Mouse (Mus musculus) left cerebral cortex, adult 2 months (tissue): ENCODE data around the gene Cd3e. TPM values are rescaled to one million over a fixed set of nuclear protein-coding genes. Genes with fewer than 3 reads are reported as not detected.

ENCODE experiments used
- DNase-seq, 2 experiments: peaks; one replicate each; pipeline ENCODE4 v3.0.0; 2021 to 2022; ENCODE audit warnings: low spot score in 2 of 2, mixed read lengths in 1 of 2; ENCODE audit errors: extremely low spot score in 1 of 2
- H3K27ac ChIP-seq: fragments of 200-600 bp; 2 replicates; pipeline ENCODE4 v1.8.1; 2022
- H3K4me3 ChIP-seq: fragments of 200-600 bp; 2 replicates; pipeline ENCODE4 v1.8.1; 2022
- CTCF ChIP-seq: fragments of 200-600 bp; IDR thresholded peaks from 2 replicates; pipeline ENCODE4 v1.8.1; 2022; ENCODE audit warnings: antibody characterized with exemption, mild to moderate bottlenecking, moderate library complexity
- intact Hi-C: fragments of 180-260 bp; cut with DNase I; formaldehyde crosslinking; loops from one replicate; pipeline ENCODE4 v1.15.1; 2025
- total RNA-seq, 2 experiments: library from RNA; stranded (reverse); gene quantifications; 2 replicates each; pipeline ENCODE4 v1.2.3; 2021

Cd3e gene
- total RNA-seq, 2 experiments from 2014 or later: not detected

- no peak for TF ChIP-seq CTCF
- H3K4me3 ChIP-seq: peak overlapping the region; percentile 68
- intact Hi-C loops: loop anchor here (1.0 to 5.0 kb wide), 4 partner anchors 89 to 193 kb away; partner anchors contain the start of gene Mpzl3
- H3K27ac ChIP-seq: peak overlapping the region; percentile 86
- DNase-seq: no peak
These were observed 43.5 kb downstream of the Cd3e start for GRCm38 (mm10) chr9:44965833-44966466.

- no peak for TF ChIP-seq CTCF
- DNase-seq: peak; percentile 99 to 100
- Histone ChIP-seq H3K4me3 (peak within 1 kb of the TSS; percentile 68), H3K27ac (peak within 1 kb of the TSS; percentile 86)
- intact Hi-C loops: loop anchor here (2.0 to 5.0 kb wide), 3 partner anchors 90 to 192 kb away; partner anchors contain the start of gene Mpzl3
These were observed 44.1 kb downstream of the Cd3e start, which contains the start of gene Ube4a for GRCm38 (mm10) chr9:44965126-44965832. Ube4a (minus strand) TSS chr9:44965600.

GRCm38 (mm10) chr9:44954432-44954831 is 55.0 kb downstream of the Cd3e start:
- no peak for TF ChIP-seq CTCF
- intact Hi-C loops: no loop called here
- no peak for DNase-seq
- no peak overlapping the region for H3K27ac ChIP-seq
- no peak overlapping the region for H3K4me3 ChIP-seq

Other genes with a start within 250 kb of the Cd3e start
- gene Arcn1, start 241.8 kb downstream of the Cd3e start, total RNA-seq: 100 to 1,000 TPM in 1 of 2 experiments, 10 to 100 TPM in 1; 78.3 to 102 TPM
- gene Ift46, start 241.7 kb downstream of the Cd3e start, total RNA-seq: 10 to 100 TPM; 60.7 to 67.5 TPM
- 10 to 100 TPM; 54.4 to 62.8 TPM for gene Tmem25, start 210.3 kb downstream of the Cd3e start, total RNA-seq
- 1 to 10 TPM in 1 of 2 experiments, under 1 TPM in 1; 0.54 to 1.1 TPM for gene Ttc36, start 206.6 kb downstream of the Cd3e start, total RNA-seq
- gene Kmt2a, start 128.3 kb downstream of the Cd3e start, total RNA-seq: 10 to 100 TPM; 81.5 to 97.4 TPM
- gene Atp5l, start 88.9 kb downstream of the Cd3e start, total RNA-seq: 100 to 1,000 TPM; 302 to 340 TPM
- gene Ube4a, start 44.0 kb downstream of the Cd3e start, total RNA-seq: 10 to 100 TPM; 66.4 to 68.0 TPM
- not detected for gene Cd3g, start 29.2 kb downstream of the Cd3e start, total RNA-seq
- not detected for gene Cd3d, start 27.8 kb downstream of the Cd3e start, total RNA-seq
- gene Mpzl2, start 30.2 kb upstream of the Cd3e start, total RNA-seq: 1 to 10 TPM; 1.2 to 1.9 TPM
- gene Mpzl3, start 45.6 kb upstream of the Cd3e start, total RNA-seq: 1 to 10 TPM; 3.9 to 5.0 TPM
- gene Jaml, start 69.6 kb upstream of the Cd3e start, total RNA-seq: under 1 TPM; 0.41 to 0.98 TPM
- gene Scn2b, start 108.2 kb upstream of the Cd3e start, total RNA-seq: 100 to 1,000 TPM; 238 to 254 TPM
- 10 to 100 TPM; 52.1 to 74.9 TPM for gene Scn4b, start 128.8 kb upstream of the Cd3e start, total RNA-seq
- gene BC049352, start 172.4 kb upstream of the Cd3e start, total RNA-seq: under 1 TPM; 0.63 to 0.75 TPM
- gene Tmprss4, start 194.5 kb upstream of the Cd3e start, total RNA-seq: not detected